Mouse (Mus musculus): ENCODE measurements around the gene Kat6b.
"Not testable (repeated sequence)": the region's sequence is repeated elsewhere in the genome, so short reads cannot be mapped to it uniquely, and the experiment has no call there.

Gene Kat6b

GRCm38 (mm10) chr14:21481231-21481630 lies at the start of gene Kat6b:
Gene Kat6b, plus strand, starts transcription at chr14:21481434.
- in situ Hi-C loops (cut with MboI, MseI) = no loop called here

GRCm38 (mm10) chr14:21433415-21433814 lies 47.8 kb upstream of the Kat6b start:
- in situ Hi-C loops (cut with MboI, MseI) = no loop called here

GRCm38 (mm10) chr14:21433995-21434394 lies 47.2 kb upstream of the Kat6b start:
- in situ Hi-C loops (cut with MboI, MseI) = no loop called here

- in situ Hi-C loops (cut with MboI, MseI) = no loop called here
These were observed 46.5 kb upstream of the Kat6b start for GRCm38 (mm10) chr14:21434686-21435085.

DNA sequence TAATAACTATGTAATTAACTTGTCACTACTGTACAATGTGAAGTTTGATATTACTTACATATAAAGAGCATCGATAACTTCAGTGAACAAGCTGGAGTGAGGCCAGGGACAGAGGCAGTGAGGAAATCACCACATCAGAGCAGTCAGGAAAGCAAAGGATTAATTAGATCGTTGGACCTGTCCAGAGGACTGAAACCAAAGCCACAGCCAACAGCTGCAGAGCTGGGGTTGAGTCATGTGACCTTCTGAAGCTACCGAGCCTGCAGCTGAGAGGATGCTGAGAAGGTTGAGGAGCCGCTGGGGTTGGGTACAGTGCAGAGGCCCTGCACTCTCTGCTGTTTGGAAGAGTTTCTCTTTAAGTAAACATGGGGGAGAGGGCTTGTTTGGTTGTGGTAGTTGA lies 41.4 kb upstream of the Kat6b start:
- in situ Hi-C loops (cut with MboI, MseI) = no loop called here

- in situ Hi-C loops (cut with MboI, MseI) = no loop called here
These were observed 40.7 kb upstream of the Kat6b start for GRCm38 (mm10) chr14:21440526-21440925.

DNA sequence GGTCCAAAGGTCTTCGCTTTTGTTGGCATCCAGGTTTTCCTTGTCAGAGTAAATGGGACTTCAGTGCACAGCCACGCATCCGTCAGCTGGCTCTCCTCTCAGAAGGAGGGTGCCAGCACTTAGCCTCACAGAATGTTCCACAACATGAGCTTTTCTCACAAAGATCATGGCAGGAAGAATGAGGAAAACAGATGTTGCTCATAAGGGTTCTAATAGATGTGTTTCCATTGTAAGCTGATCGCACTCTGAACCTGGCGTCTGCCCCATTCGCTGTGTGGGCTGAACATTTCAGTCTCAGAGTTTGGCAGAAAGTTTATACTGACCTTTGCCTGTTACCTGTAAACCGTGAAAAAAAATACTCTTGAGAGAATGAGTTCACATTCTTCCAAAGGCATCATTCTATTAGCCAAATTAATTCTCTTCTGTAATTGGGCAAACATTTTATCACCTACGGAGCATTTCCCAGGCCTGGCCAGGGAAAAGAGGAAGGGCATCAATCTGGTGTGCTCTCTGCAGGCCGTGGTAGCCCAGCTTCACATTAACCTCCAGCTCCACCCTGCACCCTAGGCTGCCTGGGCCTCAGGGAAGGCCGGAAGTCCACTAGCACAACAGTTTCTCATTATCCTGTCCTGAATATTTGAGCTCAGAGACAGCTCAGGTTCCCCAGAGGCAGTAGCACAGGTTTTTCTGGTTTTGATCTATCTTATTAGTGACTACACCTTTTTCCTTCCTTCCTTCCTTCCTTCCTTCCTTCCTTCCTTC lies 39.3 kb upstream of the Kat6b start:
- in situ Hi-C loops (cut with MboI, MseI) = no loop called here

DNA sequence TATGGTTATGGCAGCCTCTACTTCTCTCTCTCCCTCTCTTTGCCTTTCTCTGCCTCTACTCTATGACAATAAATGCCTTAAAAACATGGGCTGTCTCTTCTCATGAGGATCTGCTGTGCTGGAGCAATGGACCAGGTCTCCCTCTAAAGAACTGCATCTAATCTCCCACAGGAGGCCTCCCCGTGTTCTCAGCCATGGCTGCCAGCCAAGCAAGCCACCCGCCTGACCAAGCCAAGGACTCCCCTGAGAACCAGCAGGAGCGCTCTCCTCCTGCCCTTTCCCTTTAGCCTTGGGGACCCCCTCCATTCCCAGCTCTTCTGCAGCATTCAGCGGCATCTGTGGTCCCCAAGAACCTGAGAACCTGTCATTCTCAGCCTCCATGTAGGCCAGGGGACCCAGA lies 28.7 kb upstream of the Kat6b start:
- in situ Hi-C loops (cut with MboI, MseI) = no loop called here

DNA sequence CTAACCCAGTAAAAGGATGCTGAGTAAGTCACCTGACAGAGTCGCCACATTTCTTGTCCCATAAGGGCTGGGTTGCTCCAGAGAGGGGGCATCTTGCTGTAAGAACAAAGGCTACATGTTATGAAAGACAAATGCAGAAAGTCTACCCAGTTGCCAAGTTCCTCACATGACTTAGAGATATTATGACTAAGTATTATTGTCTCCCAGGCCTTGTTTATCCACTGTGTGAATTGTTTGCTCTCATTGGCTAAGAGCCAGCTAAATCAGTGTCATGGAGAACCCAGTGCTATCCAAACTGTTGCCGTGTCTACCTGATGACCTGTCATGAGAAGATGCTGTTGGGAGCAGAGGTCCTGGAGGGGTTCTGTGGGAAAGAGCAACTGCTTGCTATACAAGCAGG lies 27.3 kb upstream of the Kat6b start:
- in situ Hi-C loops (cut with MboI, MseI) = no loop called here

GRCm38 (mm10) chr14:21455654-21456350 lies 25.4 kb upstream of the Kat6b start:
- in situ Hi-C loops (cut with MboI, MseI) = no loop called here

DNA sequence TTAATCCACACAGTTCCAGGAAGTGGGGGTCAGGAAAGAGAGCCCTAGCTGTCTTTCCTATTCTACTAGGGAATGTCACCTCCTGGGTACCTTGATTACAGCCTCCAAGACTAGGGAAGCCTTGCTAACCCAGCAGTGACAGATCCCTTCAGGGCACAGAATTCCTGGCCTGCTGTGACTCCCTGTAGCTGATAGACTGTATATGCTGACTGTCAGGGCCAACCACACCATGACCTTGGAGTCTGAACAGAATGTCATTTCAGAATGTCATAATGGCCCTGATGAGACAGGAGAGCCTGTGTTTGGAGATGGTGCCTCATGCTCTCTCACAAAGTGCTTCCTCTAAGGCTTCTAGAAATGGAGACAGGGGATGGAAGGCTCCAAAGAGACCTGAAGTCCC lies 24.7 kb upstream of the Kat6b start:
- in situ Hi-C loops (cut with MboI, MseI) = no loop called here

- in situ Hi-C loops (cut with MboI, MseI) = no loop called here
These were observed 23.4 kb upstream of the Kat6b start for GRCm38 (mm10) chr14:21457876-21458275.

- in situ Hi-C loops (cut with MboI, MseI) = no loop called here
These were observed 22.5 kb upstream of the Kat6b start for GRCm38 (mm10) chr14:21458696-21459095.

DNA sequence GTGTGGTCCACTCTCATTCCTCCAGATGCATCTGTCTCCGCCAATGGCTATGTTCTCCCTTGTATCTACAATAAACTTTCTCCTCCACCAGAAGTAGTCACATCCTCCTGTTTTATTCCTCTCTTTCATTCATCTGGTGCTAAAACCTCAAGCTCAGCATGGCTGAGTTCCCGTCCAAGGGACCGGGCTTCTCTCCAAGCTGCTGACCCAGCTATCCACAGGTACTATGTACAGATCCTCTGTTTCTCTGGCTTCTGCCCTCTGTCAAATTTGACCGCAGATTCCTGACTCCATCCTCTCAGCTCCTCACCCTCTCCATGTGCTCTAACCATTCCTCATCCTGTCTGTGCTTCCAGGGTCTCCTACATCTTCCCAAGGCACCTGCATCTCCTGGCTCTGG lies 22.1 kb upstream of the Kat6b start:
- in situ Hi-C loops (cut with MboI, MseI) = no loop called here

GRCm38 (mm10) chr14:21462398-21462797 lies 18.8 kb upstream of the Kat6b start:
- in situ Hi-C loops (cut with MboI, MseI) = no loop called here

DNA sequence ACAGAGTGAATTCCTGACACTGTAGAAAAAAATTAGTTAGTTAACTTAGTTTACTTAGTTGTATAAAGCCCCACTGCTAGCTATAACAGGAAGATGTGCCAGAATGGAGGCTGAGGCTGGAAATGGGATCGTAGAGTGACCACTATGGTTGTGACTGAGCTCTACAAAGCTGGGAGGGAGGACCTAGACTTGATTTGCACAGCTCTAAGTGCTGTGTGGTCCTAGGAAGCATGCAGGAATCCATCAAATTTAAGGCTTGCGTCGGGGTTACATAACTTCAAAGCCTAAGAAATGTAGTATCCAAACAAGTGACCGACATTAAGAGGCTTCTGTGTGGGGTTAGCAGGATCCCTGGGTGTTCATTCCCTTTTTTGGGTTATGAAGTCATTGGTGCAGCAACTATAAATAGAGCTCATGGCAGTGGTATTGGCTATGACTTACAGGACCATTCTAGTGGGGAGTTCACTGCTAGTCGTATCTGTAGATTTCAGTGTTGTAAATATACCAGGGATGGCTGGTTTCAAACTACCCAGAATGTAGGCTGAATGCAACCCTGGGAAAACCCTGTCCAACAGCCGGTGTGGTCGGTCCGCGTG lies 18.0 kb upstream of the Kat6b start:
- in situ Hi-C loops (cut with MboI, MseI) = no loop called here

GRCm38 (mm10) chr14:21470386-21470785 lies 10.8 kb upstream of the Kat6b start:
- in situ Hi-C loops (cut with MboI, MseI) = no loop called here

GRCm38 (mm10) chr14:21471975-21472374 lies 9.3 kb upstream of the Kat6b start:
- in situ Hi-C loops (cut with MboI, MseI) = no loop called here

DNA sequence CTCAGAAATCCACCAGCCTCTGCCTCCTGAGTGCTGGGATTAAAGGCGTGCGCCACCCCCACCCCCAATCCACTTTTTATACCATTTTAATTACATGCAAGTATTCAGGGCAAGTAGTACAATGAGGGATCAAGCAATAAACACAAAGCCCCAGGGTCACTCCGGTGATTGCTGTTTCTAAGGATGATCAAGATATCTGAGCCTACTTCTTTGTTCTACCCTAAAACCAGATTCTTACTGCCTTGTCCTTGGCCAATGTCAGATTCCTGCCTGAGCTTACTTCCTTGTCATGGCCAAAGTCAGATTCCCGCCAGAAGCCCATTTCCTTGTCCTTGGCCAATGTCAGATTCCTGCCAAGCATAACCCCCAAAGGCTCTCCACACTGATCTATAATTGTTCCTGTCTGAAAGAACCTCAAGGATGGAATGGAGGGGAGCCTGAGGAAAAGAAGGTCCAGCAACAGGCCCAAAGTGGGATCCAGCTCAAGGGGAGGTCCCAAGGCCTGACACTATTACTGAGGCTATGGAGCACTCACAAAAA lies 6.6 kb upstream of the Kat6b start:
- in situ Hi-C loops (cut with MboI, MseI) = not testable (repeated sequence)

DNA sequence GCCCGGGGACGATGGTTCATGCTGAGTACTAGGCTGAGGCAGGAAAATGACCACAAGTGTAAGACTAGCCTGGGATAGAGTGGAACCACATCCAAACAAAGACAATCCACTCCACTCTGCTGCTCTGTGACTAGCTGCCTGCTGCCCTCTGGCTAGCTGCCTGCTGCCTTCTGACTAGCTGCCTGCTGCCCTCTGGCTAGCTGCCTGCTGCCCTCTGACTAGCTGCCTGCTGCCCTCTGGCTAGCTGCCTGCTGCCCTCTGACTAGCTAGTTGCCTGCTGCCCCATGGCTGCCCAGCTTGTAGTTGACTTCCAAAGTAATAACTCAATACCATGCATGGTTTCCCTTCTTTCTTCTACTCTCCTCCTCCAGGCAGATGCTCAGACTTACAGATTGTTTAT lies 4.1 kb upstream of the Kat6b start:
- in situ Hi-C loops (cut with MboI, MseI) = no loop called here

GRCm38 (mm10) chr14:21479566-21479965 lies 1.7 kb upstream of the Kat6b start:
- in situ Hi-C loops (cut with MboI, MseI) = no loop called here

- in situ Hi-C loops (cut with MboI, MseI) = no loop called here
These were observed 1.0 kb upstream of the Kat6b start for GRCm38 (mm10) chr14:21480191-21480590.

- in situ Hi-C loops (cut with MboI, MseI) = no loop called here
These were observed 3.0 kb downstream of the Kat6b start for GRCm38 (mm10) chr14:21484199-21484598.

Data from T-helper 2 cell (primary cell).